Mouse (Mus musculus) neural tube, embryonic 10.5 days (tissue): ENCODE measurements around the gene Zfp239.

Experiments used
- DNase-seq: peaks from one replicate; pipeline ENCODE4 v3.0.0-alpha.2; 2017; ENCODE audit warnings: low spot score; ENCODE audit errors: extremely low spot score

Gene Zfp239

GRCm38 (mm10) chr6:117878700-117879407, 17.0 kb downstream of the Zfp239 start:
- no peak for DNase-seq

DNA sequence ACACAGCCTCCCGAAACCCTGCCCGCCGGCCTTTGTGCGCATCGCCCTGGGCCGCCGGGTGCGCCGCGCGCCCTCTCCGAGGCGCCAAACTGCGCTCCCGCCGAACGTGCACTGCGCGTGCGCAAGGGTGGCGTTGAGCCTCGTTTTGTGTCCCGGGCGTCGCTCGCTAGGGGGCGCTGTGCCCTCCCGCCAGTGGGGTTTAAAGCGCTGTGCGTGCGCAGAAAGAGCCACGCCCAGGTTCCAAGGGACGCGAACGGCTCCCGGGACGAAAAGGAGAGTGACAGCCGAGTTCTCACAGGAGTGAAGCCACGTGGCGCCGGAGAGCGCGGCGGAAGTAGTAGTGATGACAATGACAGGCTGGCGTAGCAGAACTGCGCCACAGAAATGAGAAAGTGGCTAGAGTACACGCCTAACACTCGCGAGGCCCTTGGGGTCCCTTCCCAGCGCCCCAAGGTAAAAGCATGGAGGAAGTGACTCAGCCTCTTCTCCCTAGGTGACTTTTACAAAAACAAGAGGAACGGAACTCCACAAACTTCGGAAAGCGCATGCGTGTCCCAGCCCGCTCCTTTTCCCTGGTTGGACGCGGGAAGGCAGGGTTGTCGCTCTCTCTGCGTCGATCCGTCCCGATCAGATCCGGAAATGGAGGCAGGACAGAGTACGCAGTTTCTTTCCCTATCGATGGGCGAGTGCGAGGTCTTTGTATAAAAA, 17.7 kb downstream of the Zfp239 start:
- DNase-seq = peak; percentile 100

DNA sequence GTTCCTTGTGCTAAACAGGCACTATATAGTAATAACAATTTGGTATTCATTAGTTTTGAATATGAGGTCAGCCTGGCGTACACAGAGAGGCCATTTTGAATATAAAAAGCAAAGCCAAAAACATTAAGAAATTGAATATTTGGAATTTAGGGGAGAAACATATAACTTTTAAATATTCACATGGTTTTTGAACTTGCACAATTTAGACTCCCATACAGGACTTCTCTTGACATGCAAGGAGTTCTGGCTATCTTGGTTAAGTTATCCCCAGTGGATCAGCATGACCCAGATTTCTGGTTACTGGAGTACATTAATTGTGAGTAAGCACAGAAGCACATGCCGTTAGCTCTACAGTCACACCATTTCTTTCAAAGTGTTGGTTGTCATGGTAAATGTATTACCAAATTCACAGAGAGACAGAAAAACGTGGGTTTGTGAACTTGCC, 18.5 kb downstream of the Zfp239 start:
- no peak for DNase-seq

DNA sequence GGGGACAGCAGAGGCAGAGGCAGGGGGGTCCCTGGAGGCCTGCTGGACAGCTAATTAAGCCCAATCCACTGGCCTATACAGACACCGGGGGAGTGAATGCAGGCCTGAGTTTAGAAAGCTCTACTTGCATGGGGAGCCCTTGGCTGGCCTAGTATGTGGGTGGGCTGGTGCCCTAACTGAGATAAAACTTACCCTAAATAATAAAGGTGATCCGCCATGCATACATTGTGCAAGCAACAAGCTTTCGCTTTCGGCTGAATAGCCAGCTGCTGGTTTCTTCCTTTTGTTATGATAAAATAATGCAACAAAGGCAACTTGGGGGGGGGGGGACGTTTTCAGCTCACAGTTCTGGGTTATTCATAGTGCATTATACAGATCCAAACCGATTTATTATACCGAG, 19.3 kb downstream of the Zfp239 start:
- no peak for DNase-seq

- no peak for DNase-seq
These were observed 20.1 kb downstream of the Zfp239 start for GRCm38 (mm10) chr6:117881997-117882396.

DNA sequence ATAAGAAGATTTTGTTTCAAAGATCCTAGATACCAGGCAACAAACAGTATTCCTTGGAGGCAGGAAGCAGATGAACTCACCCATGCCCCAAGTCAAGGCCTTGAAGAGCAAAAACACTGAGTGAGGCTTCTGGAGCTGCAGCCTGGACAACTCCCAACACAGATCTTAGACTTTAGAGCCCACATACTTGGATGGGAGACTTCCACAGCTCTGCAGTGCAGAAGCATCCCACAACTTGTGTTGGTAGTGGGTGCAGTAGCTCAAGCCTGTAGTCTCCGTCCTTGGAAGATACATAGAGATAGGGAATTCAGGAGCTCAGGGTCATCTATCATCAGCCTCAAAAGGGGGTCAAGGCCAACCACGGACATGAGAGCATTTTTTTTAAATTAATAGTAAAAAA, 24.0 kb downstream of the Zfp239 start:
- DNase-seq = no peak

DNA sequence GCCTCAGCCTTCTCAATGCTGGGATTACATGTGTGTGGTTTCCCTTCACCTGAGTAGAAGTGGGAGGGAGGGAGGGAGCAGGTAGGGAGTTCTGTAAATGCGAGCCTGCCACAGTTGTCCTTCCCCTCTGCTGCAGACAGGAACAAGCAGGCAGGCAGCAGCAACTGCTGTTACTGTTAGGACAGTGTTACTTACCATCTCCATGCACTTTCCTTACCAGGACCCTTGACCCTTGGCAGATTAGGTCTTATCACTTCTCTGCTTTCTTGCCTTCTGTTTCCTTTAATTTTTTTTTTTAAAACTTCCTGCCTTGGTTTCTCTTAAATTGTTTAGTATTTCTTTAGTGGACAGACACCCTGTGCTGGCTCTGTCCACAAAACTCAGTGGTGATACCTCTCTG, 26.1 kb downstream of the Zfp239 start:
- no peak for DNase-seq

DNA sequence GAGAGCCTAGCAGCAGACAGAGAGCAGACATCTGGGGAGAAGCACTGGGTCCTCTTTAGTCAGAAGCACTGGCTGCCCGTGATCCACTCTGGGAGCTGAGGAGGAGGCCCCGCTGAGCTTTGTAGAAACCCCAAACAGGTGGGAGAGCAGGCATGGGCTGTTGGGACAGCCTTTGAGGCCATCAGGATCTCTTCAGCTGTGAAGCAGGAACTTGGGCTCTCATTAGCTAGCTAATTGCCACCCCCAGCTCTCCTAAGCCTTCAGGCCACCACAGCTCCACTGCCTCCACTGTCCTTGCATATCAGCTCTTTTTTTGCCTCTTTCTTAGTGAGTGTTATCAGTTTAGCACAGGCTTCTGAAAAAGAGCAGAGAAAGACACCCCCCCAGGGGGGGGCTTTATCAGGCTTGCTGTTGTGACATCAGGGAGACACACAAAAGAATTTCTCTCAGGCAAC, 26.8 kb downstream of the Zfp239 start:
- DNase-seq = no peak

DNA sequence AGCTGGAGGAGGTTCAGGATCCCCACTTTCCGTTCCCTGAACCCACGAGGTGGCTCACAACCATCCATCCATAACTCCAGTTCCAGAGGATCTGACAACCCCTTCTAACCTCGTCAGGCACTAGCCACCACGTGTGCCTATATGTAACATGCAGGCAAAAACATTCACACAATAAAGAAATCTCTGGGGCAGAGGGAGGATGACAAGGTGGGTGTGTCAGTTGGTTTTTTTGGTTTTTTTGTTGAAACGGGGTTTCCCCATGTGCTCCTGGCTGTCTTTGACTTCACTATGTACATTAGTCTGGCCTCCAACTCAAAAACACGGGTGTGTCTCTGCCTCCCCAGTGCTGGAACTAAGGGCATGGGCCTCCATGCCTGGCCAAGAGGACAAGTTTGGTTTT, 28.4 kb downstream of the Zfp239 start:
- no peak for DNase-seq

- no peak for DNase-seq
These were observed 29.7 kb downstream of the Zfp239 start for GRCm38 (mm10) chr6:117891369-117892160.

DNA sequence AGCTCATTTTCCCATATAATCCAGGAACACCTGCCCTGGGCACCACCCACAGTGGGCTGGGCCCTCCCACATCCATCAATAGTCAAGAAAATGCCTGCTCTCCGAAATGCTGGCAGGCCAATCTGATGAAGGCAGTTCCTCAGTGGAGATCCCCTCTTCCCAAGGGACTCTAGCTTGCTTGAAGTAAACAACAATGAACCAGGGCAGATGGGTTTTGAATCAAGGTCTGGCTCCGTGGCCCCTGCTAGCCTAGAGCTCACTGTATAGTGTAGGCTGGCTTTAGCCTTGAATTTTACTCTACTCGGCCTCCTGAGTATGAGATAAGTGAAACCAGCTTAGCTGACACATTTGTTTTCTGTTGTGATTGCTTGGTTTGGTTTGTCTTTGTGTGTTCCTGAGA, 30.5 kb downstream of the Zfp239 start:
- DNase-seq = no peak

DNA sequence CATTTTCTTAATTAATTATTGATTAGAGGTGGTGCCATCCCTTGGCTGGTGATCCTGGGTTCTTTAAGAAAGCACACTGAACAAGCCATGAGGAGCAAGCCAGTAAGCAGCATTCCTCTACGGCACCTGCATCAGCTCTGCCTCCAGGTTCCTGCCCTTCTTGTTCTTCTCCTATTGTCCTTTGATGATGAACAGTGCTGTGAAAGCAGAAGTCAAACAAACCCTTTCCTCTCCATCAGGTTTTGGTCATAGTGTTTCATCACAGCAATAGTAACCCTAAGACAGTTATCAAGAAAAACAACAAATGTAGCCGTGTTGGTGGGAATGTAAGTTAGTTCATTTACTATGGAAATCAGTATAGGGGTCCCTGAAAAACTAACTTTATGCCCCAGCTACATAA, 31.5 kb downstream of the Zfp239 start:
- DNase-seq = no peak

- no peak for DNase-seq
These were observed 35.9 kb downstream of the Zfp239 start for GRCm38 (mm10) chr6:117897800-117898199.

GRCm38 (mm10) chr6:117900126-117901080, 38.5 kb downstream of the Zfp239 start, which contains the start of gene Hnrnpf:
Hnrnpf (plus strand) TSS chr6:117900324.
- no peak for DNase-seq

DNA sequence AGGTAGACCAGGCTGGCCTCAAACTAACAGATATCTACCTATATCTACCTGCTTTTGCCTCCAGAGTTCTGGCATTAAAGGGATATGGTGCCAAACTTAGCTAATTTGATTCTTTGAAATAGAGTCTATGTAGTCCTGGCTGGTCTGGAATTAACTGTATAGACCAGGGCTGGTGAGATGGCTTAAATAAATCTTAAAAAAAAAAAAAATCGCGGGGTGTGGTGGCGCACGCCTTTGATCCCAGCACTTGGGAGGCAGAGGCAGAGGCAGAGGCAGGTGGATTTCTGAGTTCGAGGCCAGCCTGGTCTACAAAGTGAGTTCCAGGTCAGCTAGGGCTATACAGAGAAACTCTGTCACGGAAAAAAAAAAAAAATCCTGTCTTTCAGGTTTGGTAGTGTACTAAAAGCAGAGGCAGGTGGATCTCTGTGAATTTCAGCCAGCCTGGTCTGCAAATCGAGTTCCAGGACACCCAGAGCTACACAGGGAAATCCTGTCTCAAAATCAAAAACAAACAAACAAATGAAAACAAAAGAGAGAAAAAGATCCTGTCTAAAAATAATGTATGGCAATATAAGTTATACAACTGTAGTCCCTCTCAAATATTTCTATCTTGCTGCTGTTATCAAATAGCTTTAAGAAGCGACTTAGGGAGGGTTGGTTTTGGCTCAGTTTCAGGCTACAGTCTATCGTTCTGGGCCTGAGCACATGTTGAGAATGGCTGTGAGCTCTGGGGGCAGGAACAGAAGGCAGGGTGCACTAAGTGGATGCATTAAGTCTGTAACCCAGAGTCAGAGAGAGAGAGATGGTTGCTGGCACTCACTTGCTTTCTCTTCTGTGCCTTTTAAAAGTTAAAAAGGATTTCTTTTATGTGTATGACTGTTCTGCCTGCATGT, 39.9 kb downstream of the Zfp239 start:
- no peak for DNase-seq

DNA sequence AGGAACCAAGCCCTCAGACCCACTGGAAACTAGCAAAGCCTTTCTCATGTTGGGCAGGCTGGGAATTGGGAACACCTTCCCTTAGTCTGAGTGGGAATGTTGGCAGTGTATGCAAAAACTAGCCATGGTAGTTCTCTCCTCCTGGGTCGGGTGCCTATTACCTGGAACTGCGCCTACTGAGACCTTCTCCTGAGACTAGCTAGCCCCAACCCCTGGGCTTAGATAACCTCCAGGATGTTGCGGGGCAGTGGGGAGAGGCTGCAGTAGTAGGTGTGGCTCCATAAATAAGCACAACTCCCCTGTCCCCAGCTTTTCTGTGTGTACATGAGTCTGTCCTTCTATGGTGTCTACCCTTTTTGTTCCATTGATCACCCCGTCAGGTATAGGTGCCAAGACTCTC, 40.7 kb downstream of the Zfp239 start:
- no peak for DNase-seq

DNA sequence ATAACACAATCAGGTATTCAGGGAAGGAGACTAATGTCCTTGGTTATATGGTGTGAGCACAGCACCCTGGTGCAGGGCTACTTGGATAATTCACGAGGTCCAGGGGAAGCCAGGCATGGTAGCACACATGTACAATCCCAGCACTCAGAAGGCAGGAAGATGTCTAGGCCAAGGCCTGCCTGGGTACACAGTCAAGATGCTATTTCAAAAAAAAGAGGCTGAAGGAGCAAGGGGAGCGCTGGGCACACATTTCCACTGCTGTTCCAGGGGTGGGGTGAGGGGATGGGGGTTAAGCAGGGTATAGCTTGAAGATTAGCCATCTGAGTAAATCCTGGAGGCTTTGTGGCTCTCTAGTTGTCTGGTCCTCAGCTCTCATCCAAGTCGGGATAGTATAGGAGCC, 41.9 kb downstream of the Zfp239 start:
- DNase-seq = no peak

DNA sequence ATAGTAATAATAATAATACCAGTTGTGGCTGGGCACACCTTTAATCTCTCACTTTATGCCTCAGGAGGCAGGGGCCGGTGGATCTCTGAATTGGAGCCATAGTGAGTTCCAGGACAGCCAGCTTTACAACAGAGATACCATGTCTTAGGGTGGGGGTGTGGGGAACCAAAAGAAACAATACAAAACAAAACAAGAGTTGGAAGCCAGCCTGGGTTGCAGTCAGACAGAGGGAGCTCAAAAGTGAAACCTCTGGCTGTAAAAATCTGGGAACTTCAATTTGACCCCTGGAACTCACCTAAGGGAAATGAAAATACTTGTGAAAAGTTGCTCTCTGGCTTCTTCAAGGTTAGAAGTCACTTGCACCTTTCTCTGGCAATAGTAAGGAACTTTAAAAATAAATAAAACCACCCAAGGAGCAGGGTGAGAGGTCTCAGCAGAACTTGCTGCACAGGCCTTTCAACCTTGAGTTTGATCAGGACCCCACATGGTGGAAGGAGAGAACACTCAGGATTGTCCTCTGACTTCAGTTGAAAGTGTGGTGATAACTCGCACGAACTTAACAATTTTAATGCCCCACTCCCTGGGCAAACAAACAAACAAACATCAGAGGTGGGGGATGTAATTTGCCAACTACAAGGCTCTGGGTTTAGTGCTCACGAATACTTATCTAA, 43.5 kb downstream of the Zfp239 start:
- DNase-seq = no peak

- no peak for DNase-seq
These were observed 44.2 kb downstream of the Zfp239 start for GRCm38 (mm10) chr6:117906015-117906531.
